Mouse (Mus musculus) brown adipose tissue, adult 24 weeks (tissue): Measurements from ENCODE around the gene Mpped2. TPM values are rescaled to one million over a fixed set of nuclear protein-coding genes. Genes with fewer than 3 reads are reported as not detected.

Experiments used
- H3K27ac ChIP-seq: fragments of 200-500 bp; replicated peaks from 2 replicates; pipeline ENCODE4 v1.5.1; 2012; ENCODE audit warnings: low read depth, mild to moderate bottlenecking, low read length
- H3K4me1 ChIP-seq: fragments of 200-500 bp; 2 replicates; pipeline ENCODE4 v1.6.1; 2012; ENCODE audit warnings: low read length, mixed read lengths; ENCODE audit not compliant: control insufficient read depth, insufficient read depth, insufficient read length
- H3K4me3 ChIP-seq: fragments of 200-500 bp; 2 replicates; pipeline ENCODE4 v1.5.1; 2012; ENCODE audit warnings: low read depth, mild to moderate bottlenecking, low read length, moderate library complexity; ENCODE audit not compliant: insufficient read depth
- polyA plus RNA-seq: library from polyadenylated mRNA; stranded (reverse); fragments of >200 nt; gene quantifications from 2 replicates; pipeline ENCODE4 v1.2.4, GENCODE M21; 2012; ENCODE audit not compliant: missing spikeins, insufficient read depth, insufficient read length

Mpped2 gene
- polyA plus RNA-seq, 1 experiment = 3.0 TPM

- Histone ChIP-seq H3K4me3 (no peak overlapping the region), H3K4me1 (no peaks in the 10 kb centered on the region), H3K27ac (no peak overlapping the region)
Observed at GRCm38 (mm10) chr2:106719434-106719833, 26.4 kb downstream of the Mpped2 start.

- Histone ChIP-seq H3K27ac (no peak overlapping the region), H3K4me3 (no peak overlapping the region), H3K4me1 (no peaks in the 10 kb centered on the region)
Observed at GRCm38 (mm10) chr2:106720644-106721043, 27.6 kb downstream of the Mpped2 start.

DNA sequence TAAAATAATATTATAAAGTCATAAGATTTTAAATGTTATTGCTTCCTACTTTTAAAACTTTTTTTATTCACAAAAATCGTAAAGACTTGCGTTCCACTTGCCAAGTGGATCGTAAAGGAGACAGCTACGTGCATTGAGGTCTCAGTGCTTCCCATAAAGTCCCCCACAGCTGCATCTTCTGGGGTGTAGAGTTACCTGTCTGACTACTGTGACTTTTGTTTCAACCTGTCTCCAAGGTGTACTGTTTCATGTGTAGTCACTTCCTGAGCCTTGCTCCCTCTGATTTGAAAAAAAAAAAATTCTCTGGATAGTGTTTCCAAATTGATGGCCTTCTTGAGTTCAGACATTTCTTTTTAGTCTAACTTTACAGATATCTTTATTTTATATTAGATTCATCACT is 29.0 kb downstream of the Mpped2 start:
- H3K27ac ChIP-seq = no peak overlapping the region
- no peaks in the 10 kb centered on the region for H3K4me1 ChIP-seq
- H3K4me3 ChIP-seq = no peak overlapping the region

- Histone ChIP-seq H3K4me1 (no peaks in the 10 kb centered on the region), H3K27ac (no peak overlapping the region), H3K4me3 (no peak overlapping the region)
Observed at GRCm38 (mm10) chr2:106729951-106730564, 37.0 kb downstream of the Mpped2 start.

GRCm38 (mm10) chr2:106730608-106731007 is 37.5 kb downstream of the Mpped2 start:
- Histone ChIP-seq H3K4me3 (no peak overlapping the region), H3K27ac (no peak overlapping the region), H3K4me1 (no peaks in the 10 kb centered on the region)

DNA sequence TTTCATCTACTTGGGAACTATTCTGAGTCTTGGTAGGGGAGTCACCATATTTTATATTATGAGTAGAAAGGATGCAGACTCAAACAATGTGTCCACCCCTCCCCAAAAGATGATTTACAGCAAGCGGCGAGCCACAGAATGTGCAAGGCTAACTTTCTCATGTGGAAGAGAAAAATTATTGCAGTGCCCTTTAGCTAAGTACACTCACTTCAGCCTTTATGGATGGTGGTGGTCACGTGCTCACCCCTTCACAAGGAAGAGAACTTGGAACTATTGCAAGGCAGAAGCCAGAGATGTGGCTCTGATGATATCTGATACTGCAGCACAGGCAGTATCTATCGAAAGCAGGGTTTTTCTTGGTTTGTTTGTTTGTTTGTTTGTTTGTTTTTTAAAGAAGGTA is 38.4 kb downstream of the Mpped2 start:
- no peak overlapping the region for H3K4me3 ChIP-seq
- H3K4me1 ChIP-seq = no peaks in the 10 kb centered on the region
- H3K27ac ChIP-seq = no peak overlapping the region

GRCm38 (mm10) chr2:106732171-106732570 is 39.1 kb downstream of the Mpped2 start:
- Histone ChIP-seq H3K4me3 (no peak overlapping the region), H3K27ac (no peak overlapping the region), H3K4me1 (no peaks in the 10 kb centered on the region)

- Histone ChIP-seq H3K4me1 (no peaks in the 10 kb centered on the region), H3K27ac (no peak overlapping the region), H3K4me3 (no peak overlapping the region)
Observed at GRCm38 (mm10) chr2:106733396-106733795, 40.3 kb downstream of the Mpped2 start.

DNA sequence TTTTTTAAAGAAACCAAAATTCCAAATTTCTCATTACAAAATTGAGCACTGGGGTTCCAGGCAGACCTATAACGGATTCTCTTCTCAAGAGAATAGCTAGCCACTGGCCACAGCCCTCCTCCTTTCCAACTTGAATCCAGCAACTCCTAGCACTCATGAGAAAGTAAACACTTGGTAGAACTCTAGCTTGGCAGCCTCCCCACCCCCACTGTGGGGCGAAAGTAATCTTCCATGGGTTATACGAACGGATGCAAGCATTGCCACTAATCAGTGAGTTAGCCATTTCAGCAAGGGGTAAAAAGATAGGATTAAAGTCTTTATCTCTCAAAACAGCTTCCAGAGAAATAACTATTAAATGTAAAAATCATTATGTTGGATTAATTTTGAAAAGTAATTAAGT is 40.9 kb downstream of the Mpped2 start:
- Histone ChIP-seq H3K4me3 (no peak overlapping the region), H3K27ac (no peak overlapping the region)

DNA sequence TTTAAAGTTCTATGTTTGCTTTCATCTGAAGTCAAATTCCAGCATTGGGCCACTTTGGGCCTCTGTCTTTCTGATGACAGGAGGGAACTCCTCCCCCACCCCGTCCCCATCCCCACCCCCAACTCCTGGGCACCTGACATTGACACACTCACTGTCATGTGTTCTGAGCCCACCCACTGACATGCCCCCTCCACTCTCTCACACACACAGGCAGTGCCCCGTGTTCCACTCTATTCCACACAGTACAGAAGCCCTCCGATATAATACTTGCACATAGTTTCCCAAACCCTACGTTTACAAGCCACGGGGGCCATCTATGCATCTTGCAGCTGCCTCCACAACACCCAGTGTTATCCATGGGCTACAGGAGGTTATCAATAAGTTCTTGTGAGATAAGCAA is 42.1 kb downstream of the Mpped2 start:
- no peaks in the 10 kb centered on the region for H3K4me1 ChIP-seq
- no peak overlapping the region for H3K27ac ChIP-seq
- no peak overlapping the region for H3K4me3 ChIP-seq

More for the DNA sequence above, 40.9 kb downstream of the Mpped2 start:
- H3K4me1 ChIP-seq = no peaks in the 10 kb centered on the region

DNA sequence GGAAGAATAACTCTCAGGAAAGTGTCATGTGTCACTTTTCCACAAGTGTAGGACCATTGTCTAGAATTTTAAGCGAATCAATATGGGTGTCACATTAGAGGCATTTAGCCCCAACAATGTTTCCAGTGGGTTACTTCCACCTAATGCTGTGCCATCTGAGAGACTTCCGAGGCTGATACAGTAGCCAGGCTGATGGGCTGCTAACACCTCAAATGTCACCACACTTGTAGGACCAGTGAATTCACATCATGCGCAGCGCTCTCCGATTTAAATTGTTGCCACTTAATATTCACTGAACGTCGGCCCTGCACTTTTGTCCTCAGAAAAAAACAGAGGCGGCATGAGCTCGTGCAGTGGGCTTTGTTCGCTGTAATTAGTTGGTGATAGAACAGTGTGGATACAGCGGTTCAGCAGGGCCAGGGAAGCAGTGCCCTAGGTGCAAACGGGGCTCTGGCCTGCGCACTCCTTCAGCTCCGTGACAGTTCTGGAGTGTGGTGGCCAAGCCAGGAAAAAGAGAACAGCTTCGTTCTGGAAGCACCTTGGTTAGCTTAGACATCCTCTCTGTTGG is 42.8 kb downstream of the Mpped2 start:
- H3K27ac ChIP-seq = no peak overlapping the region
- H3K4me1 ChIP-seq = no peaks in the 10 kb centered on the region
- no peak overlapping the region for H3K4me3 ChIP-seq

DNA sequence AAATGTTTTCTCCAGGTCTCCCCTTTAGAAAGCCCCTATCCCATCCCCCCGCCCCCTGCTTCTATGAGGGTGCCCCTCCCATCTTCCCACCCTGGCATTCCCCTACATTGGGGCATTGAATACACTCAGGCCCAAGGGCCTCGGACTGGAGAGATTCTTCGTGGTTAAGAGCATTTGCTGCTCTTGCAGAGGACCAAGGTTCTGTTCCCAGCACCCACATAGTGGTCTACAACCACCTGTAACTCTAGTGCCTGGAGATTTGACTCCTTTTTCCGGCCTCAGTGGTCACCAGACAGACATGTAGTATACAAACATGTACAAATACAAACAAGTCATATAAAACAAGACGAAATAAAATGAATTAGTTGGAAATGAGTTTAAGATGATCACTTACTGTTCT is 45.9 kb downstream of the Mpped2 start:
- H3K4me1 ChIP-seq = no peaks in the 10 kb centered on the region
- H3K27ac ChIP-seq = no peak overlapping the region
- no peak overlapping the region for H3K4me3 ChIP-seq

DNA sequence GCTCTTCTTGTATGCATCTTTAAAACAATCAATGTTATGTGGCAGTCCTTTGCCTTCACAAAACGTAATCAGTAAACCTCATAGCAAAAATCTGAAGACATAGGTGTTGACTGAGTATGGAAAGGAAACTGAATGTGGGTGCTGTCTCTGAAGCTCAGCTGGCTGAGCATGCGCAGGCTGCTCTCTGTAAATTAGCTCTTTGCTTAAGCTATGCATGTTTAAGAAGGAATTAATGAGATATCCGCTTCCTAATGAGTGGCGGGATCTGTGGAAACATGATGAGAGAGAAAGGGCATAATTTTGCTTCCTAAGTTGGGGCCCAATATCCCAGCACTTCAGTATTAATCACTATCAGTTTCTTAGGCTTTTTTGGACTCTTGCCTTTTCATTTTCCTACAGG is 51.0 kb downstream of the Mpped2 start:
- no peak overlapping the region for H3K4me3 ChIP-seq
- no peak overlapping the region for H3K27ac ChIP-seq

DNA sequence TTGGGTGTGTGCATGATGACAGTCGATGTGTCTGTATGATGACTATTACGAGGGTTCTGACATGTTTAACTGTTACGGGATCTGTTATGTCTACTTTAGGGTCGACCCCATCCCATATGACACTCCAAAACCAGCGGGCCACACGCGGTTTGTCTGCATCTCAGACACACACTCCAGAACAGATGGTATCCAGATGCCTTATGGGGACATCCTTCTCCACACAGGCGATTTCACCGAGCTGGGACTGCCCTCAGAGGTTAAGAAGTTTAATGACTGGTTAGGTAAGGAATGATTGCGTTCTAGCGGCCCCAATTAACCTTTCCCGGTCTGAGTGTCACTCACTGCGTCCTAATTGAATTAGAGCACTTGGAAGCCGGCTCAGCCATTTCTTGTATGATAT is 51.5 kb downstream of the Mpped2 start:
- no peak overlapping the region for H3K27ac ChIP-seq
- H3K4me1 ChIP-seq = no peaks in the 10 kb centered on the region

More for the DNA sequence above, 51.0 kb downstream of the Mpped2 start:
- H3K4me1 ChIP-seq = no peaks in the 10 kb centered on the region

DNA sequence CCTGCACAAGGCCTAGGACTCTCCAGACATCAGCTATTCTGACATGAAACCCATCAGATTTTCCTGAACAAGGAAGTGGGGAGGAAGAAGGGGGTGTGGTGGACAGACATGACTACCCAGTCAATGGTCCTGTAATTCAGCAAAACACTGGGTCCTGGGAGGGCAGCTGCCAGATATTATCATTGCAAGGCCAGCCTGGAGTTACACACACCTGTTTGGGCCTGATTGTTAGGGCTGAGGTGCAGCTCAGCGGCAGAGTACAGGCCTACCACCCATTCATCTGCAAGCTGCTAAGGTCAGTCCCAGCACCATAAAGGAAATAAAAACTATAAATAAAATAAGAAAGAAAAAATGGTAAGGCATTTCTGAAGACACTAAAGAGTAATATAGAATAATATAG is 52.3 kb downstream of the Mpped2 start:
- H3K27ac ChIP-seq = no peak overlapping the region
- H3K4me1 ChIP-seq = no peaks in the 10 kb centered on the region
- no peak overlapping the region for H3K4me3 ChIP-seq

More for the DNA sequence above, 51.5 kb downstream of the Mpped2 start:
- no peak overlapping the region for H3K4me3 ChIP-seq

GRCm38 (mm10) chr2:106746211-106746610 is 53.1 kb downstream of the Mpped2 start:
- H3K4me1 ChIP-seq = no peaks in the 10 kb centered on the region
- no peak overlapping the region for H3K27ac ChIP-seq
- H3K4me3 ChIP-seq = no peak overlapping the region
